In the genomic region with DNA sequence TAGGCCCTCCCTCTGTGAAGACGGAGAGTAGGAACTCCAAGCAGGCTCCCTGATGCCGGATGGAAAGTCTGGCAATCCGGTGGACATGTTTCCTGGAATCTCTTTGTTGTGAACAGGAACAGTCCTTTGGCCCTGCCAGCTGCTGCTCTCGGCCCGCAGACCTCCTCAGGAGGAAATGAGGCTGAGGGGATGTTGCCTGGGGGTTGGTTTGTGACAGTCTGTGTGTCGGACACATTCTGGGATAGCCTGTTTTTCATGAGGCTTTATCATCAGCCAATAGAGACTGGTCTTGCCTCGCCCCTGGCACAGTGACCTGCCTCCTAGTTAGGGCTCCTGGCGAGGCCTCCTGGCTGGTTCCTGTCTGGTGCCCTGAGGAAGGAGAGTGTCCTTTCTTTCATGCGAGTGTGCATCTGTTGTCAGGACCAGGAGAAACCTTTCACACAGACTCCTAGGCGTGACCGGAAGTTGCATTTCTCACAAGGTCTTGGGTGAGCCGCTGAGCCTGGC, we compare ENCODE assay signal across 8 mouse cellular contexts.
A peak's percentile ranks its signal among the peaks of the same experiment; 100 is the strongest.
DNase-seq lines count a peak whose midpoint lies in the region; ATAC-seq and TF ChIP-seq lines count a peak whose summit lies in the region.

No protein-coding gene starts in this region.

- no peak overlapping the region for H3K9ac ChIP-seq in kidney, embryonic 16.5 days (replicated peaks; ENCODE audit: low read length)

- TF ChIP-seq CTCF in kidney, adult 2 months (conservative IDR thresholded peaks at IDR 0.05; ENCODE audit: insufficient read depth, insufficient read length, low read depth, low read length) = no peak

- no peak overlapping the region for H3K4me3 ChIP-seq in kidney, adult 2 months (ENCODE audit: insufficient read depth, low read depth, low read length)
- H3K4me3 ChIP-seq in kidney, embryonic 16.5 days (ENCODE audit: low read length) = no peak overlapping the region

- peak; percentile 54 for DNase-seq in kidney, adult 2 months
- DNase-seq in kidney, adult 18-20 months = no peak
- DNase-seq in heart, adult 8-10 months (ENCODE audit: low spot score) = peak; percentile 40
- peak; percentile 61 to 78 for DNase-seq in lung, postnatal 4 days
- no peak for DNase-seq in spleen, postnatal 4 days (ENCODE audit: low spot score in 2 of 2)
- DNase-seq in cerebellum, postnatal 10 days = no peak

- H3K9me3 ChIP-seq in kidney, embryonic 16.5 days (ENCODE audit: low read length) = no peaks in the 10 kb centered on the region

- TF ChIP-seq POLR2A in kidney, adult 2 months (IDR thresholded peaks at IDR 0.05; ENCODE audit: low read depth, low read length) = no peak

- H3K4me2 ChIP-seq in kidney, embryonic 16.5 days (replicated peaks; ENCODE audit: low read depth, low read length) = no peak overlapping the region

- WGBS in kidney, adult 2 months = 61% methylated on average over 12 of the region's 12 CpGs
- 64% methylated on average over 12 of the region's 12 CpGs for WGBS in kidney, embryonic 16.5 days

- ATAC-seq in kidney, embryonic 16.5 days (ENCODE audit: low FRiP score, low TSS enrichment) = peak; percentile 53
- ATAC-seq in erythroblast, adult 5-6 weeks (replicated peaks; ENCODE audit: low FRiP score, poor library complexity, severe bottlenecking) = no peak

- H3K4me1 ChIP-seq in kidney, adult 2 months (ENCODE audit: control insufficient read depth, insufficient read depth, low read length) = peaks cover 3% of the 10 kb centered on the region; the same call in 1 of the 2 replicates
- peaks cover 35% of the 10 kb centered on the region for H3K4me1 ChIP-seq in kidney, embryonic 16.5 days (ENCODE audit: insufficient read depth, low read length)

- no peak overlapping the region for H3K27ac ChIP-seq in kidney, adult 2 months (ENCODE audit: insufficient read depth, low read depth, low read length)
- H3K27ac ChIP-seq in kidney, embryonic 16.5 days (ENCODE audit: low read length) = peak overlapping the region; percentile 74

- H3K27me3 ChIP-seq in kidney, adult 2 months (replicated peaks; ENCODE audit: control insufficient read depth, insufficient read depth, low read length) = no peaks in the 10 kb centered on the region
- no peaks in the 10 kb centered on the region for H3K27me3 ChIP-seq in kidney, embryonic 16.5 days (ENCODE audit: insufficient read depth, low read length)

- H3K36me3 ChIP-seq in kidney, adult 2 months (ENCODE audit: control insufficient read depth, insufficient read depth, low read length) = no peaks in the 10 kb centered on the region
- no peaks in the 10 kb centered on the region for H3K36me3 ChIP-seq in kidney, embryonic 16.5 days (ENCODE audit: insufficient read depth, low read length)

Comparison
In these comparisons a context has a peak if more than half of its experiments do, and no peak if none do; other contexts are left out.
1. DNase-seq: peak in kidney, adult 2 months (single experiment), heart, adult 8-10 months (single experiment) and lung, postnatal 4 days (2 of 2); none in kidney, adult 18-20 months (single experiment), spleen, postnatal 4 days (0 of 2) and cerebellum, postnatal 10 days (0 of 2).